Mouse (Mus musculus) heart, embryonic 16.5 days (tissue): ENCODE results near the gene Usp35. TPM values are rescaled to one million over a fixed set of nuclear protein-coding genes. Genes with fewer than 3 reads are reported as not detected.

Experiments
- ATAC-seq: fragments of 200-750 bp; cut with Nextera tagmentation; replicated peaks from 2 replicates; pipeline ENCODE4 v1.8.0; 2017; ENCODE audit warnings: moderate number of reproducible peaks; ENCODE audit not compliant: insufficient read depth, low FRiP score; ENCODE audit errors: extremely low read depth
- H3K27ac ChIP-seq: fragments of 300-500 bp; sonication (generic); 2 replicates; pipeline ENCODE4 v1.5.1; 2014; ENCODE audit warnings: mild to moderate bottlenecking, low read length, control low read depth, moderate library complexity
- H3K27me3 ChIP-seq: fragments of 300-500 bp; sonication (generic); 2 replicates; pipeline ENCODE4 v1.6.1; 2014; ENCODE audit warnings: low read length, mixed read lengths; ENCODE audit not compliant: control insufficient read depth, insufficient read depth
- H3K36me3 ChIP-seq: fragments of 300-500 bp; sonication (generic); 2 replicates; pipeline ENCODE4 v1.6.1; 2014; ENCODE audit not compliant: control insufficient read depth, insufficient read depth
- H3K4me1 ChIP-seq: fragments of 300-500 bp; sonication (generic); 2 replicates; pipeline ENCODE4 v1.6.1; 2014; ENCODE audit warnings: low read length, mixed read lengths; ENCODE audit not compliant: control insufficient read depth, insufficient read depth
- H3K4me2 ChIP-seq: fragments of 300-500 bp; sonication (generic); 2 replicates; pipeline ENCODE4 v1.6.1; 2014; ENCODE audit warnings: low read depth, mild to moderate bottlenecking, control low read depth, low read length
- H3K4me3 ChIP-seq: fragments of 300-500 bp; sonication (generic); 2 replicates; pipeline ENCODE4 v1.5.1; 2014; ENCODE audit warnings: mild to moderate bottlenecking, control low read depth, low read length
- H3K9ac ChIP-seq: fragments of 300-500 bp; sonication (generic); 2 replicates; pipeline ENCODE4 v1.6.1; 2014; ENCODE audit warnings: low read length, control low read depth
- H3K9me3 ChIP-seq: fragments of 300-500 bp; sonication (generic); replicated peaks from 2 replicates; pipeline ENCODE4 v1.6.1; 2016; ENCODE audit warnings: low read length; ENCODE audit not compliant: control insufficient read depth
- WGBS: fragments of 180-500 bp; shearing (Covaris S2); extraction: QIAGEN DNeasy Blood & Tissue Kit; methylation state at CpG from one replicate; pipeline ENCODE4 v1.1.7; 2014; 5-methylcytosine and 5-hydroxymethylcytosine counted together
- polyA plus RNA-seq: library from polyadenylated mRNA; unstranded; fragments of >200 nt; fragmentation: Nextera tagmentation; extraction: Ambion mirVana; gene quantifications from 2 replicates; pipeline ENCODE4 v1.2.1, GENCODE M21; 2015

Gene Usp35
- polyA plus RNA-seq, 1 experiment from 2014 or later = 1.1 TPM

- Histone ChIP-seq H3K36me3 (peaks cover 3% of the 10 kb centered on the region; the same call in 1 of the 2 replicates), H3K4me1 (peaks cover 2% of the 10 kb centered on the region; the same call in 1 of the 2 replicates), H3K27ac (no peak overlapping the region), H3K4me2 (no peak overlapping the region), H3K4me3 (no peak overlapping the region), H3K9ac (no peak overlapping the region), H3K9me3 (no peaks in the 10 kb centered on the region), H3K27me3 (no peaks in the 10 kb centered on the region)
- 78% methylated on average over 1 of the region's 1 CpGs for WGBS
- no peak for ATAC-seq
Measured at GRCm38 (mm10) chr7:97271068-97271467, 60.8 kb downstream of the Usp35 start.

- peaks cover 3% of the 10 kb centered on the region; the same call in 1 of the 2 replicates for H3K36me3 ChIP-seq
- H3K4me1 ChIP-seq = peaks cover 2% of the 10 kb centered on the region; the same call in 1 of the 2 replicates
- no peaks in the 10 kb centered on the region for H3K9me3 ChIP-seq
- peak overlapping the region; percentile 43 for H3K27ac ChIP-seq
- no peak overlapping the region for H3K4me2 ChIP-seq
- no peaks in the 10 kb centered on the region for H3K27me3 ChIP-seq
- ATAC-seq = peak; percentile 67; the same call in 1 of the 2 replicates
- H3K4me3 ChIP-seq = no peak overlapping the region
- H3K9ac ChIP-seq = no peak overlapping the region
Measured at GRCm38 (mm10) chr7:97270367-97270766, 61.5 kb downstream of the Usp35 start.

DNA sequence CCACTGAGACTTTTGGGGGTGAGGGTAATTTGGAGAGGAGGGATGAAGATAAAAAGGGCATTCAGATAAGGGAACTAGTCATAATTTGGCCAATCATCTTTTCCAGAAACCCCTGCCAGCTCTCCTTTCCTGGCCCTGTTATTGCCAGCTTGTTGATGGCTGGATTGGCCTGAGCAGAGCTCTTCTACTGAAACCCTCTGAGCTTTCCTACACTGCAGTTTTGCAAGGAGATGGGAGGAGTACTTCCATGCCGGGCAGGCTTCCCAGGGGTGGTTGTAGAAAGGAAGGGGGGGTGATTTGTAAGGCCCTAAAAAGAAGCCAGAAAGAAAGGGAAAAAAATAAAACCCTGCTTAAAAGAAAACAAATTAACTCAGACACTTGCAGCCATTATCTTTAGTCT lies 69.3 kb downstream of the Usp35 start:
- ATAC-seq = peak; percentile 85
- H3K4me2 ChIP-seq = no peak overlapping the region
- no peaks in the 10 kb centered on the region for H3K9me3 ChIP-seq
- no peaks in the 10 kb centered on the region for H3K4me1 ChIP-seq
- no peak overlapping the region for H3K9ac ChIP-seq
- no peak overlapping the region for H3K4me3 ChIP-seq
- 44% methylated on average over 1 of the region's 1 CpGs for WGBS
- H3K27ac ChIP-seq = no peak overlapping the region; the same call in 1 of the 2 replicates
- H3K27me3 ChIP-seq = no peaks in the 10 kb centered on the region
- no peaks in the 10 kb centered on the region for H3K36me3 ChIP-seq

Other genes with a start within 250 kb of the Usp35 start
- gene Kctd21, start 307 bp upstream of the Usp35 start, polyA plus RNA-seq = 3.8 and 4.1 TPM in 2 replicates
- gene Alg8, start 39.6 kb upstream of the Usp35 start, polyA plus RNA-seq = 26.3 and 28.8 TPM in 2 replicates
- gene Ndufc2, start 68.0 kb upstream of the Usp35 start, polyA plus RNA-seq = 592 and 600 TPM in 2 replicates
- 1.0 and 2.0 TPM in 2 replicates for gene Thrsp, start 85.7 kb upstream of the Usp35 start, polyA plus RNA-seq
- gene Kctd14, start 119.3 kb upstream of the Usp35 start, polyA plus RNA-seq = 1.4 and 1.5 TPM in 2 replicates
- 37.3 and 40.8 TPM in 2 replicates for gene Ints4, start 148.9 kb upstream of the Usp35 start, polyA plus RNA-seq
- 53.0 and 53.1 TPM in 2 replicates for gene Aamdc, start 247.5 kb upstream of the Usp35 start, polyA plus RNA-seq
- gene Rsf1, start 247.9 kb upstream of the Usp35 start, polyA plus RNA-seq = 13.2 and 14.0 TPM in 2 replicates